Comparison of ENCODE assay signal across 8 mouse cellular contexts in the genomic region with DNA sequence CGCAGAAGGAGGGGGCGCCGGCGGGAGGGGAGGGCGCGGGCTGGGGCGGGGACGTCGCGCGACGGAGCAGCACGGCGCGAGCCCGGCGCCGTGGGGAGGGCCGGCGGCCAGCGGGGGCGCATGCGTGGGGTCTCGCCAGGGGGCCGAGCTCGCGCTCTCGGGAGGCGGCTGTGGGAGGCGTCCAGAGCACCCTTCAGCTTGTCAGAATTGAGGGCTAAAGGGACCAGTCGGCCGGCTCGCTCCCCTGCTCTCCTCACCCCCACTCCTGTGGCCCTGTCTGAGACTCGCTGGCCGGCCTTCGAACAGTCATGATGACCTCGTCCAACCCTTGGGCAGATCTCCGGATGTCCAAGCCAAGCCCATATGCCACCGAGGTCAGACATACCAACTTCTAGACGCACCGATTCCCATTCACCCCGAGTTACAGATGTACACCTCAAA. TPM values are rescaled to one million over a fixed set of nuclear protein-coding genes. Genes with fewer than 3 reads are reported as not detected.
DNase-seq lines count a peak whose midpoint lies in the region; ATAC-seq and TF ChIP-seq lines count a peak whose summit lies in the region.

No protein-coding gene starts in this region.

- TF ChIP-seq CTCF in heart, postnatal 0 days (IDR thresholded peaks at IDR 0.05; ENCODE audit: low read depth), result no peak

- 2% methylated on average over 26 of the region's 42 CpGs for WGBS in kidney, embryonic 16.5 days
- WGBS in embryonic facial prominence, embryonic 10.5 days, result 2% methylated on average over 42 of the region's 42 CpGs
- 2% methylated on average over 26 of the region's 42 CpGs for whole genome bisulfite sequencing in heart, postnatal 0 days

- H3K27me3 ChIP-seq in kidney, embryonic 16.5 days (ENCODE audit: insufficient read depth, low read length), result peaks cover 100% of the 10 kb centered on the region
- H3K27me3 ChIP-seq in embryonic facial prominence, embryonic 10.5 days (replicated peaks; ENCODE audit: low read depth, poor library complexity, severe bottlenecking), result peaks cover 100% of the 10 kb centered on the region
- H3K27me3 ChIP-seq in heart, postnatal 0 days (ENCODE audit: control insufficient read depth, insufficient read depth, low read length), result peaks cover 100% of the 10 kb centered on the region

- peaks cover 14% of the 10 kb centered on the region; the same call in 1 of the 2 replicates for H3K4me1 ChIP-seq in kidney, embryonic 16.5 days (ENCODE audit: insufficient read depth, low read length)
- peaks cover 60% of the 10 kb centered on the region for H3K4me1 ChIP-seq in embryonic facial prominence, embryonic 10.5 days
- H3K4me1 ChIP-seq in heart, postnatal 0 days (ENCODE audit: control insufficient read depth, insufficient read depth), result no peaks in the 10 kb centered on the region

- peak overlapping the region; percentile 47 for H3K4me3 ChIP-seq in kidney, embryonic 16.5 days (ENCODE audit: low read length)
- peak overlapping the region; percentile 56 for H3K4me3 ChIP-seq in embryonic facial prominence, embryonic 10.5 days
- H3K4me3 ChIP-seq in heart, postnatal 0 days (ENCODE audit: low read depth, low read length), result peak overlapping the region; percentile 52

- no peak for DNase-seq in kidney, adult 18-20 months
- peak; percentile 18 for DNase-seq in MN1 (ENCODE audit: low spot score)
- peak; percentile 29 for DNase-seq in embryonic facial prominence, embryonic 10.5 days (ENCODE audit: low spot score)
- DNase-seq in heart, postnatal 0 days (ENCODE audit: low spot score), result no peak
- peak; percentile 14 for DNase-seq in left cerebral cortex, postnatal 4 days
- peak; percentile 55 for DNase-seq in ovary, adult 18-20 months (ENCODE audit: low spot score)
- no peak for DNase-seq in embryo, embryonic 10.5 days (ENCODE audit: low spot score)

- H3K27ac ChIP-seq in kidney, embryonic 16.5 days (ENCODE audit: low read length), result no peak overlapping the region
- H3K27ac ChIP-seq in embryonic facial prominence, embryonic 10.5 days (replicated peaks), result 0 out of 2 replicates have a peak overlapping the region, but pooled peaks have one; percentile 30
- no peak overlapping the region for H3K27ac ChIP-seq in heart, postnatal 0 days (ENCODE audit: low read depth)

- peak overlapping the region; percentile 78 for H3K4me2 ChIP-seq in kidney, embryonic 16.5 days (replicated peaks; ENCODE audit: low read depth, low read length)
- H3K4me2 ChIP-seq in heart, postnatal 0 days (ENCODE audit: low read depth, low read length), result peak overlapping the region; percentile 67

- peak overlapping the region; percentile 35 for H3K9ac ChIP-seq in kidney, embryonic 16.5 days (replicated peaks; ENCODE audit: low read length)
- H3K9ac ChIP-seq in heart, postnatal 0 days (replicated peaks; ENCODE audit: low read depth, low read length), result no peak overlapping the region

- intact Hi-C loops in left cerebral cortex, postnatal 4 days (cut with DNase I), result no loop called here

- ATAC-seq in kidney, embryonic 16.5 days (ENCODE audit: low FRiP score, low TSS enrichment), result peak; percentile 53; the same call in 1 of the 2 replicates
- 0 out of 2 replicates have a peak, but pooled peaks have one; percentile 22 for ATAC-seq in heart, postnatal 0 days (ENCODE audit: insufficient read depth, low read depth)

- TF ChIP-seq EP300 in heart, postnatal 0 days (IDR thresholded peaks at IDR 0.05; ENCODE audit: low read depth), result no peak

- H3K9me3 ChIP-seq in kidney, embryonic 16.5 days (ENCODE audit: low read length), result no peaks in the 10 kb centered on the region
- H3K9me3 ChIP-seq in embryonic facial prominence, embryonic 10.5 days, result no peaks in the 10 kb centered on the region
- H3K9me3 ChIP-seq in heart, postnatal 0 days (replicated peaks; ENCODE audit: control insufficient read depth, low read length), result no peaks in the 10 kb centered on the region

- no peaks in the 10 kb centered on the region for H3K36me3 ChIP-seq in kidney, embryonic 16.5 days (ENCODE audit: insufficient read depth, low read length)
- no peaks in the 10 kb centered on the region for H3K36me3 ChIP-seq in embryonic facial prominence, embryonic 10.5 days (replicated peaks)
- H3K36me3 ChIP-seq in heart, postnatal 0 days (replicated peaks; ENCODE audit: control insufficient read depth, insufficient read depth, low read length), result no peaks in the 10 kb centered on the region

RNA-seq across cellular contexts. Expression of a gene that starts 8.9 kb away (rescaled TPM):
- 4.5 and 5.4 TPM in 2 replicates for polyA plus RNA-seq in kidney, embryonic 16.5 days (2015; fragmentation: Nextera tagmentation; extraction: Ambion mirVana)
- 2.5 and 3.5 TPM in 2 replicates for polyA plus RNA-seq in embryonic facial prominence, embryonic 10.5 days (2016; fragmentation: Nextera tagmentation; extraction: Ambion mirVana)
- total RNA-seq in heart, postnatal 0 days (2014; rRNA removed; ENCODE audit: low replicate concordance), result 0.97 and 13.4 TPM in 2 replicates
- 1.7 and 2.2 TPM in 2 replicates for polyA plus RNA-seq in heart, postnatal 0 days (2015; fragmentation: Nextera tagmentation; extraction: Ambion mirVana)
- total RNA-seq in left cerebral cortex, postnatal 4 days (2021), result 100 to 1,000 TPM; 670 to 671 TPM

RNA-seq across cellular contexts. Expression of a gene that starts 9.9 kb away (rescaled TPM):
- 22.4 and 26.0 TPM in 2 replicates for polyA plus RNA-seq in kidney, embryonic 16.5 days (2015; fragmentation: Nextera tagmentation; extraction: Ambion mirVana)
- polyA plus RNA-seq in embryonic facial prominence, embryonic 10.5 days (2016; fragmentation: Nextera tagmentation; extraction: Ambion mirVana), result 17.1 and 17.2 TPM in 2 replicates
- 10.4 and 13.3 TPM in 2 replicates for total RNA-seq in heart, postnatal 0 days (2014; rRNA removed; ENCODE audit: low replicate concordance)
- polyA plus RNA-seq in heart, postnatal 0 days (2015; fragmentation: Nextera tagmentation; extraction: Ambion mirVana), result 11.5 and 12.2 TPM in 2 replicates
- total RNA-seq in left cerebral cortex, postnatal 4 days (2021), result 10 to 100 TPM; 22.3 to 23.4 TPM

RNA-seq across cellular contexts. Expression of a gene that starts 13.9 kb away (rescaled TPM):
- 9.7 and 11.5 TPM in 2 replicates for polyA plus RNA-seq in kidney, embryonic 16.5 days (2015; fragmentation: Nextera tagmentation; extraction: Ambion mirVana)
- 5.6 and 5.7 TPM in 2 replicates for polyA plus RNA-seq in embryonic facial prominence, embryonic 10.5 days (2016; fragmentation: Nextera tagmentation; extraction: Ambion mirVana)
- 26.9 and 28.8 TPM in 2 replicates for total RNA-seq in heart, postnatal 0 days (2014; rRNA removed; ENCODE audit: low replicate concordance)
- polyA plus RNA-seq in heart, postnatal 0 days (2015; fragmentation: Nextera tagmentation; extraction: Ambion mirVana), result 6.6 and 7.2 TPM in 2 replicates
- total RNA-seq in left cerebral cortex, postnatal 4 days (2021), result 1 to 10 TPM; 2.5 to 2.8 TPM

RNA-seq across cellular contexts. Expression of a gene that starts 20.5 kb away (rescaled TPM):
- polyA plus RNA-seq in kidney, embryonic 16.5 days (2015; fragmentation: Nextera tagmentation; extraction: Ambion mirVana), result 188 and 198 TPM in 2 replicates
- polyA plus RNA-seq in embryonic facial prominence, embryonic 10.5 days (2016; fragmentation: Nextera tagmentation; extraction: Ambion mirVana), result 204 and 208 TPM in 2 replicates
- total RNA-seq in heart, postnatal 0 days (2014; rRNA removed; ENCODE audit: low replicate concordance), result 91.7 and 114 TPM in 2 replicates
- 129 and 136 TPM in 2 replicates for polyA plus RNA-seq in heart, postnatal 0 days (2015; fragmentation: Nextera tagmentation; extraction: Ambion mirVana)
- total RNA-seq in left cerebral cortex, postnatal 4 days (2021), result 100 to 1,000 TPM; 221 to 222 TPM

RNA-seq across cellular contexts. Expression of a gene that starts 22.9 kb away (rescaled TPM):
- 14.7 and 16.9 TPM in 2 replicates for polyA plus RNA-seq in kidney, embryonic 16.5 days (2015; fragmentation: Nextera tagmentation; extraction: Ambion mirVana)
- 8.0 and 8.4 TPM in 2 replicates for polyA plus RNA-seq in embryonic facial prominence, embryonic 10.5 days (2016; fragmentation: Nextera tagmentation; extraction: Ambion mirVana)
- 5.2 and 21.8 TPM in 2 replicates for total RNA-seq in heart, postnatal 0 days (2014; rRNA removed; ENCODE audit: low replicate concordance)
- 3.2 and 3.7 TPM in 2 replicates for polyA plus RNA-seq in heart, postnatal 0 days (2015; fragmentation: Nextera tagmentation; extraction: Ambion mirVana)
- total RNA-seq in left cerebral cortex, postnatal 4 days (2021), result 10 to 100 TPM; 16.8 to 18.3 TPM

Comparison
In these comparisons a context has a peak if more than half of its experiments do, and no peak if none do; other contexts are left out.
1. DNase-seq: peak in MN1 (single experiment), embryonic facial prominence, embryonic 10.5 days (single experiment), left cerebral cortex, postnatal 4 days (single experiment) and ovary, adult 18-20 months (single experiment); none in kidney, adult 18-20 months (single experiment), heart, postnatal 0 days (single experiment) and embryo, embryonic 10.5 days (single experiment).
2. Peak in every context shown above with its lines, with median percentiles within 50 percentile points of each other: H3K4me3 ChIP-seq.